Mouse (Mus musculus): ENCODE measurements around the gene Poldip2. TPM values are rescaled to one million over a fixed set of nuclear protein-coding genes. Genes with fewer than 3 reads are reported as not detected.

Gene Poldip2
- total and polyA plus RNA-seq, 3 experiments: 102 to 144 (median 103) TPM

GRCm38 (mm10) chr11:78550168-78551058, 38.4 kb downstream of the Poldip2 start, which contains the start of gene Tmem97 (continued):
- peak; percentile 79; the same call in 1 of the 2 replicates for TF ChIP-seq TBP (conservative IDR thresholded peaks at IDR 0.05; ENCODE audit: low read depth, low read length)

DNA sequence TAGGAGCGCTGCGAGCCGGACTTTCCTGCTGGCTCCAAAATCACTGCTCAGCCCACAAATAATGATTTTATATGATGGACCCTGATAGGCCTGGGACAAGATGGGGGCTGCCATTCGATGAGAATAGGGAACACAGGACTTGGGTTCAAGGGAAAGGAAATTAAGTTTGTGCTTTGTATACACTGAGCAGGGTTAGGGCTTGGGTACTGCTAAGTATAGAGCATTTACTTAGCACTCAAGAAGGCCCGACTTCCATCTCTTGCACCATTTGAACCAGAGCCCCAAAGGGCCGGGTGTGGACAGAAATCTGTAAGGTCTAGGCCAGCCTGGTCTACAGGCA, 39.0 kb downstream of the Poldip2 start:
- peak overlapping the region; percentile 75 for H3K4me2 ChIP-seq (ENCODE audit: insufficient read depth, low read depth, poor library complexity, severe bottlenecking)
- peaks cover 0 to 10% of the 10 kb centered on the region in 2 experiments for H3K36me3 ChIP-seq (replicated peaks in 1 of 2; ENCODE audit: control insufficient read depth in 1 of 2, insufficient read depth in 1 of 2, low read length in 1 of 2)
- no peak overlapping the region for H3K27ac ChIP-seq (ENCODE audit: insufficient read depth, low read depth)
- TF ChIP-seq MAZ (IDR thresholded peaks at IDR 0.05; ENCODE audit: low read depth, low read length) (0 out of 2 replicates have a peak, but pooled peaks have one; percentile 5), GABPA (IDR thresholded peaks at IDR 0.05; ENCODE audit: insufficient replicate concordance, low read depth, low read length) (no peak), ZNF384 (IDR thresholded peaks at IDR 0.05; ENCODE audit: low read depth, low read length) (no peak)
- peaks cover 14% of the 10 kb centered on the region for H3K9me3 ChIP-seq (replicated peaks; ENCODE audit: low read length)
- peaks cover 42% of the 10 kb centered on the region for H3K79me2 ChIP-seq (replicated peaks; ENCODE audit: control insufficient read depth, extremely low read depth, insufficient read depth, poor library complexity, severe bottlenecking)
- peak overlapping the region; percentile 61 for H3K9ac ChIP-seq (ENCODE audit: insufficient read depth, low read depth)
- dilution Hi-C loops (cut with MboI; ENCODE audit: extremely low pct_ligation_motif_present, extremely low pct_unique_long_range_greater_than_20kb, low sequenced_read_pairs): no loop called here
- in situ Hi-C loops (cut with MboI; ENCODE audit: low pct_ligation_motif_present, low pct_unique_long_range_greater_than_20kb, low sequenced_read_pairs): loop anchor here (25.0 kb wide), 1 partner anchor 661 kb away; no protein-coding TSS in a partner anchor
- H3K4me1 ChIP-seq (ENCODE audit: control insufficient read depth in 1 of 2, insufficient read depth in 2 of 2): peaks cover 4 to 30% of the 10 kb centered on the region in 2 experiments; a peak in 3 of 4 replicates
- peak; percentile 33 for DNase-seq (ENCODE audit: extremely low read depth)
- H3K27me3 ChIP-seq (replicated peaks): no peaks in the 10 kb centered on the region
- H3K4me3 ChIP-seq (replicated peaks in 1 of 3; ENCODE audit: low read depth in 2 of 3, low read length in 2 of 3, poor library complexity in 1 of 3): peak overlapping the region in 2 of 3 experiments; percentile 35 to 60

DNA sequence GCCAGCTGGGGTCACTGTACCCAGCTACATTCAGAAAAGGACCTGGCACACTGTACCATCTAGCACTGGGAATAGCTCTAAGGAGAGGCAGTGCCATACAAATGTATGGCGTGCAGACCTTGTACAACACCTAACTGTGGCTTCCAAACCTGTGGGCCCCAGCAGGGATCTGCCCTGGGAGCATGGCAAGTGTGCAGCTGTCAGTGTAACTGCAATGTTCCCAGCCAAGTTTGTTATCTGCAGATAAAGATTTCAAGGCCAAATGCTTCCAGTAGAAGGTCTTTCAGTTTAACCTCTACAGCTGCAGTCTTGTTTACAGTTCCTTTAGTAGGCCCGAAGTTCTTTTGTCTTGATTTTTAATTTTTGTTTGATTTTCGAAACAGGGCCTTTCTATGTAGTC, 43.6 kb downstream of the Poldip2 start:
- dilution Hi-C loops (cut with MboI; ENCODE audit: extremely low pct_ligation_motif_present, extremely low pct_unique_long_range_greater_than_20kb, low sequenced_read_pairs) (no loop called here), in situ Hi-C loops (cut with MboI; ENCODE audit: low pct_ligation_motif_present, low pct_unique_long_range_greater_than_20kb, low sequenced_read_pairs) (loop anchor here (25.0 kb wide), 1 partner anchor 657 kb away; no protein-coding TSS in a partner anchor)
- no peaks in the 10 kb centered on the region for H3K36me3 ChIP-seq (replicated peaks in 1 of 2; ENCODE audit: control insufficient read depth in 1 of 2, insufficient read depth in 1 of 2, low read length in 1 of 2)
- no peak for DNase-seq (ENCODE audit: extremely low read depth)
- H3K4me3 ChIP-seq (replicated peaks in 1 of 3; ENCODE audit: low read depth in 2 of 3, low read length in 2 of 3, poor library complexity in 1 of 3): no peak overlapping the region
- no peak overlapping the region for H3K9ac ChIP-seq (ENCODE audit: insufficient read depth, low read depth)
- no peak overlapping the region for H3K27ac ChIP-seq (ENCODE audit: insufficient read depth, low read depth)
- H3K4me1 ChIP-seq (ENCODE audit: control insufficient read depth in 1 of 2, insufficient read depth in 2 of 2): peaks cover 0 to 11% of the 10 kb centered on the region in 2 experiments; a peak in 3 of 4 replicates
- H3K27me3 ChIP-seq (replicated peaks): no peaks in the 10 kb centered on the region
- TF ChIP-seq CHD1 (IDR thresholded peaks at IDR 0.05; ENCODE audit: low read depth, low read length) (no peak), MEF2A (IDR thresholded peaks at IDR 0.05; ENCODE audit: borderline replicate concordance, low read depth, low read length) (no peak), SIN3A (IDR thresholded peaks at IDR 0.05; ENCODE audit: low read length) (no peak), RAD21 (IDR thresholded peaks at IDR 0.05; ENCODE audit: low read depth, low read length) (no peak), ZNF384 (IDR thresholded peaks at IDR 0.05; ENCODE audit: low read depth, low read length) (no peak), MAFK (IDR thresholded peaks at IDR 0.05; ENCODE audit: insufficient replicate concordance, low read length) (no peak), POLR2AphosphoS2 (IDR thresholded peaks at IDR 0.05; ENCODE audit: low read depth, low read length) (no peak), ETS1 (conservative IDR thresholded peaks at IDR 0.05; ENCODE audit: low read depth, low read length) (no peak), MYC (IDR thresholded peaks at IDR 0.05; ENCODE audit: low read depth, low read length) (no peak)
- no peak overlapping the region for H3K4me2 ChIP-seq (ENCODE audit: insufficient read depth, low read depth, poor library complexity, severe bottlenecking)
- peaks cover 14% of the 10 kb centered on the region for H3K9me3 ChIP-seq (replicated peaks; ENCODE audit: low read length)
- no peaks in the 10 kb centered on the region for H3K79me2 ChIP-seq (replicated peaks; ENCODE audit: control insufficient read depth, extremely low read depth, insufficient read depth, poor library complexity, severe bottlenecking)
